Mouse (Mus musculus): ENCODE data around the gene Tnip1.

The Tnip1 gene

DNA sequence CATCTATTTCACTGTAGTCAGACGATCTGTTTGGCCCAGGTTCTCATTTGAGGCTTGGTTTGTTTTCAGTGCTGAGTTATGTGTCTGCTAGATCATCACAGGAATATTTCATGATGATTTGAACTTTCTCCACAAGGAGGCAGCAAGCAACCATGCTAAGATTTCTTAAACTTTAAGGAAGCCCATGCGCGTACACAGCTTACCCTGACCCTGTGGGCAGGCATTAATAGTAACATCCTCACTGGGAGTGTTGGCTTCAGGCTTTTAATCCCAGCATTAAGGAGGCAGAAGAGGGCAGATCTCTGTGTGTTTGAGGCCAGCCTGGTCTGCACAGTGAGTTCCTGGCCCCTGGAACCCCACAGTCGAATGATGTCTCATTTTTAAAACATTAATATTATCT, 83.3 kb downstream of the Tnip1 start:
- DNase-seq (ENCODE audit: low spot score in 2 of 2): peak in 1 of 2 experiments; percentile 36

DNA sequence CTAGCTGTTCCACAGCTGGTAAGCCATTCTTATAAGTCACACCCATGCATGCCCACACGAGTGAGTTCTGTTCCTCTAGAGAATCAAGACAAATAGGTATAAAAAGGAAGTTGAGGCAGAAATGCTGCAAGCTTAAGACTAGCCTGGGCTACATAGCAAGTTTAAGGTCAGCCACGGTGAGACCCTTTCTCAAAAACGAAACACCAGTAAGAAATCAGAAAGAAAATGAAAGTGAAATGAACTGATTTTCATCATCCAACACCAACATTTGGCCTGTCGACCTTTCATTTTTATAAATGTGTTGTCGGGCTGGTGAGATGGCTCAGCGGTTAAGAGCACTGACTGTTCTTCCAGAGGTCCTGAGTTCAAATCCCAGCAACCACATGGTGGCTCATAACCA, 83.8 kb downstream of the Tnip1 start:
- DNase-seq (ENCODE audit: low spot score in 2 of 2): no peak

DNA sequence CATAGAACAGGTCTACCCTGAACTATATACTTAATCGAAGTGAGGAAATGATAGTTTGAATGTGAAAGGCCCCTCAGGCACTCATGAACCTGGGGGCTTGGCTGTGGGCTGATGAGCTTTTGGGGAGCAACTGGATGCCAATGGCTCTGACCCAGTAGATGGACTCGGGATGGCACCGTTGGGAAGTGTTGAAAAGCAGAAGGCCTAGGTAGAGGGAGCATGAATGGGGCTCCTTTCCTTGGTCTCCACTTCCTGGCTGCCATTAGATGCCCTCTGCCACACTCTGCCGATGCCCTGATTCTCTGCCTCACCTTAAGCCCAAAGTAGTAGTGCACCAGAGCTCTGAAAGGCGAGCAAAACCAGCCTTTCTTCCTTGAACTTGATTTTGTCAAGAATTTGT, 86.7 kb downstream of the Tnip1 start:
- no peak for DNase-seq (ENCODE audit: low spot score in 2 of 2)

DNA sequence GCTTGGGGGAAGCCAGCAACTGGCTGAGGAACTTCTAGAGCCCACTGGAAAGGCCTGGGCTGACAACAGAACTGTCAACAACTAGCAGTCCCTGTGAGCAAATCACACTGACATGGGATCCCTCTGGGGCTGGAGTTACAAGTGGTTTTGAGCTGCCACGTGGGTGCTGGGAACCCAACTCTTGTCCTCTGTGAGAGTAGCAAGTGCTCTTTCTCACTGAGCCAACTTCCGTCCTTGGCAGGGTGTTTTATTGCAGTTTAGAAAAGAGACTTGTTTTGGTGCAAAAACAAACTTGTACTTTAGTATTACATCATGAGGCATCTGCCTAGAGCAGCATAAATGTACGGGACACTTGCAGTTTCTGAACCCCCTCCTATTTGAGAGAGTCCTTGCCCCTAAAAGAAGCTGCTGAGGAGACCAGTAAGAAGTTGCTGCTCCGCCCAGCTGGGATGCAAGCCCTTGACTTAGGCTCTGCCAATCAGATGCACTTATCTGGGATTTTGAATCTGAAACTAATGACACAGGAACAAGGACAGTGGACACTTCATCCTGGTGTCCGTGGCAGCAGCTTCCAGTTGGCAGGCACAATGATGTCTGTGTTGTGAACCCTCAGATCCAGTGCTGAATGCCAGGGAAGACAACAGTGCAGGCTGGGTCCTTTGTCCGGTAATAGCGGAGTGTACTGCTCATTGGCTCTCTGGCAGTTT, 90.7 kb downstream of the Tnip1 start:
- no peak for DNase-seq (ENCODE audit: low spot score in 2 of 2)

DNA sequence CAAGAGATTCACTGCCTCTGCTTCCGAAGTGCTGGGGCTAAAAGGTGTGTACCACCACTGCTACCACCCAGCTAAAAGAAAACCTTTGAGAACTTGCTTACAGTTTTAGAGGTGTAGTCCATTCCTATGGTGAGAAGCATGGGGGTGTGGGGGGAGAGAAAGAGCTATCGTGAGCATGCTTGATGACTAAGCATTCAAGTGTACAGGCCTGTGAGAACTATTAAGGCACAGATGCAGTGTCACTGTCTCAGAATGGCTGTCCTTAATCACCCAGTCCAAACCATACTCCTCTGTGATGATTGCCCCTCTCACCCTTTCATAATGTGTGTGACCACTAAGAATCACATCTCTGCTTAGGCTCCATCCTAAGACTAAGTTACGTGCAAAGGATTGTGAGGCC, 93.4 kb downstream of the Tnip1 start:
- DNase-seq (ENCODE audit: low spot score in 2 of 2): no peak

DNA sequence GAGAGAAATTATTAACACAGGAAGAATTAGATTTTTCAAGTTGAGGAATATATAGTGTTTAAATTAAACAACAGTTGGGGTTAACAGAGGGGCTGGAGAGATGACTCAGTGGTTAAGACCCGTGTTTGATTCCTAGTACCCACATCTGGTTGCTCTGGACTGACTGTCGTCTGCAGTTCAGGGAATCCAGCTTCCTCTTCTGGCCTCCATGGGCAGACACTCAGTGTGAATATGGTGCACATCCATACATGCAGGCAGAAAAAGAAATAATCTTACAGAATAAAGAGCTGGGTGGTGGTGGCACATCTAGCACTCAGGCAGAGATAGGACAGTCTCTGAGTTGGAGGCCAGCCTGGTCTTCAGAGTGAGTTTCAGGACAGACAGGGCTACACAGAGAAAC, 94.3 kb downstream of the Tnip1 start:
- DNase-seq (ENCODE audit: low spot score in 2 of 2): no peak

DNA sequence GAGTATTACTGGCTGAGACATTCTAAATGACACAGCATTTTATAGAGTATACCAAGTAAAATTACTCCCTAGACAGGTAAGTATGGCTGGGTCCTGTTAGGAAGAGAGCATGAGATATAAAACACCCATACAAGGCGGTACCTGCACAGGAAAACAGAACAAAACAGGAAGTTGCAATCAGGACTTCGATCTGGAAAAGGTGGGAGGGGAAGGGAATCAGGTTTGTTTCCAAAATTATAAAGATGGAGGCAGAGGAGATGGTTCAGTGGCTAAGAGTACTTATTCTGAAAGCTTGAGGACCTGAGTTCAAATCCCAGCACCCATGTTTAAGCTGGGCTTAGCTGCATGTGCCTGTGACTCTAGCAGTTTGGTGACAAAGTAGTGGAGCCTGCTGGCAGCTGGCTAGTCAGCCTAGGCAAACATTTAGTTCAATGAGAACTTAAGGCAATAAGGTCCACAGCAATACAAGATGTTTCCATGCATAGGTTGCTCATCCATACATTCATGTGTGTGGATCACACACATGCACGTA, 94.7 kb downstream of the Tnip1 start:
- DNase-seq (ENCODE audit: low spot score in 2 of 2): no peak

DNA sequence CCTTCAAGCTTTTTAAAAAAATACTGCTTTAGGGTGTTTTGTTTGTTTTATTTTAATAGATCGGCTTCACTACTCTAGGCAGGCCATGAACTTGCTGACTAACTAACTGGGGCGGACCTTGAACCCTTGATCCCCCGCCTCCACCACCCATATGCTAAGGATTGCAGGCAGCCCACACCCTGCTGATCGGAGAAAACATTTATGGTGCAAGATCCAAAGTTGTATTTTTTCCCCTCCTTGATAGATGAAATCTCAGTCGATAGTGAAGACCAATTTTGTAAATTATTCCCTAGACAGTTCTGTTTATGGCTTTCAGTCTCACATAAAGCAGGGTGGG, 95.7 kb downstream of the Tnip1 start:
- peak in 1 of 2 experiments; percentile 25 for DNase-seq (ENCODE audit: low spot score in 2 of 2)

DNA sequence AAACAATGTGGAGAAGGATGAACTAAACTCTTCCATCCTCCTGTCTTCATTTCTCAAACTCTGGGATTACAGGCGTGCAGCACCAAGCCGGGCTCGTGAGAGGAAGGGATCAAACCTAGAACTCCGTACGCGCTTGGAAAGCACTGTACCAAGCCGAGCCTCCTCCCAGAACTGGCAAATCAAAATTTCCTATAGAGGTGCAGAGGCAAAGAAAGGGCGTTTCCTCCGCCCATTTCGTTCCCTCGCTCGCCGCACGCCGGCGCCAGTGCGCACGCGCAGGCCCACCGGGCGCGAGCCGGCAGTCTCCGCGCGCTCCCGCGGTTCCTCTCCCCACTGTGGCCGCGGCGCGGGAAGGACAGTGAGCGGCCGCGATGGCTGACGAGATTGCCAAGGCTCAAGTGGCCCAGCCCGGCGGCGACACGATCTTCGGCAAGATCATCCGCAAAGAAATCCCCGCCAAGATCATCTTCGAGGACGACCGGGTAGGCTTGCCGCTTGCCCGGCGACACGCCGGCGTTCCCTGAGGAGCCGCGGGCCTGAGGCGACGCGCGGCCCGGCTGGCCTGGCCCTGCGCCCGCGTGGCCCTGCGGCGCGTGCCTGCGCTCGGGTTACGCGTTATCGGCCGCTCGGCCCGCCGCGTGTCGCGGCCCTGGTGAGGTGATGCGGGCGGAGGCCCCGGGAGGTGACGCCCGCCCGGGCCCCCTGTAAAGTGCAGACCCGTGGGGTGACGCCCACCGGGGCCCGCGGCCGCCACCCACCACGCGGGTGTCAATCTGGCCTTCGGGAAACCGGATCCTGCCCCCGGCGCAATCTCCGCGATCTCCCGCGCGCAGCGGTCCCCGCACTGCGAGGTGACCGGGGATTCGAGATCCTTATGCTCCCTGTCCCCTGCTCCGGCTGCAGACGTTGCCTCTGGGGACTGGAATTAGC, 96.3 kb downstream of the Tnip1 start, which contains the start of gene Hint1:
Gene Hint1 (plus strand): TSS at position 265 of the 930 bp plus-strand sequence.
- DNase-seq (ENCODE audit: low spot score in 2 of 2): peak; percentile 86 to 90

DNA sequence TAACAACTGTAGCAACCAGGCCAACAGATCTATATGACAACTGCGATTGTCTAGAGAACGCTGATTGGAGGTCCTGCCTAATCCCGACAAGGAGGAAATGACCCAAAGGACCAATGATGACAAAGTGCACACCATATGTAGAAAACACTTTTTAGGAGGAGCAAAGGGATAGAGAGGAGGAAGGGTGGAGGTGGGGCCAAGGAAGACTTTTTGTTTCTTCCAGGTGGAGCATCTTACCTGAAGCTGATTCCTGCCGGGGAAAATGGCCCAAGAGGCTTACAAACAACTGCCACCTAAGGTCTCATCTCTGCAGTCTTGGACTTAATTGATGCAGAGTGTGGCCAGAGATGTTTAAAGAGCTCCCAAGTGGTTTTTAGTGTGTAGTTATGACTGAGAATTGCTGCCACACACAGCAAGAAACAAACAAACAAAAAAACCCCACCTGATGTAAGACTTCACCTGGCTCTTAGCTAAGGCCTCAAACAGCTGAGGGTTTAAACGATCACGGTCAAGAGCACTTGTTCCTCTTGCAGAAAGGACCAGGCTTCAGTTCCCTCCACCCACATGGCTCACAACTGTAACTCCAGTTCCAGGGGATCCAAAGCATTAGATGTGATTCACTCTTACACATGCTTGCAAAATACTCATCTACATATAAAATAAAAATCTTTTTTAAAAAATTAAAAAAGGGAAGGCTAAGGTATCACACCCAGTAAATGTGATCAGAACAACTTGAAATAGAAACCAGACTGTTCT, 97.2 kb downstream of the Tnip1 start:
- no peak for DNase-seq (ENCODE audit: low spot score in 2 of 2)

DNA sequence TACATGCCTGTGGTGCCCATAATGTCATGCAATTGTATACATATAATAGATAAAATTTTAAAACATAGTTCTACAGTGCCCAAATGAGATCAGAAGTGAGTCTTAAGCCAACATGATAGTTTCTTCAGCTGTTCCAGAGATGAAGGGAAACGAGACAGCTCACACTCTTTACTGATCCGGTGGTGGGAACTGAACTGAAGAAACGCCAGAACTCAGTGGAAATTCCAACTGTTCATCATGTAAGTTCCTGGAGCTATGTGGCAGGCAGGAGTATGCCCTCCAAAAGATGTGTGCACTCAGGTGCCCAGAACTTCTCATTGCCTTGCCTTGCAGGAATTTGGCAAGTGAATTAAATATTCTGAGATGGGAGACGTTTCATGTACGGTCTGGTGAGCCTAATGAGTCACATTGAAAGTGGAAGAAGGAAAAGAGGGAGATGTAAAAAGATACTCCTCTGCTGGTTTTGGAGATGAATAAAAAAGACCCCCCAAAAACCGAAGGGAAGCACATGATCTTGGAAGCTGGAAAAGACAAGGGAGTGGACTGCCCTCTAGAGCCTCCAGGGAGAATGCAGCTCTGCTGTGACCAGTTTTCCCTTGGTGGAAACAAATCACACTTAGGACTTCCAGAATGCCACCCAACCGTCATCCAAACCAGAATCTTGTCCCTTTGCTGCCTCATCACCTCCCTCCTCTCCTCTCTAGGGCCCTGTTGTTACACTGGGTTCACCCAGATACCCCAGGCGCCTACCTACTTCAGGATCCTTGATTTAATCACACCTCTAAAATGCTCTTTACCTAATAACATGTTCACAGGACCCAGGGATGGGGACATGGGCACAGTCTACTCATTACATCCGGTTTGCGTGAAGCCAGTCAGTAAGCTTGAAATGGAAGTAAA, 99.8 kb downstream of the Tnip1 start:
- peak in 1 of 2 experiments; percentile 36 for DNase-seq (ENCODE audit: low spot score in 2 of 2)

DNA sequence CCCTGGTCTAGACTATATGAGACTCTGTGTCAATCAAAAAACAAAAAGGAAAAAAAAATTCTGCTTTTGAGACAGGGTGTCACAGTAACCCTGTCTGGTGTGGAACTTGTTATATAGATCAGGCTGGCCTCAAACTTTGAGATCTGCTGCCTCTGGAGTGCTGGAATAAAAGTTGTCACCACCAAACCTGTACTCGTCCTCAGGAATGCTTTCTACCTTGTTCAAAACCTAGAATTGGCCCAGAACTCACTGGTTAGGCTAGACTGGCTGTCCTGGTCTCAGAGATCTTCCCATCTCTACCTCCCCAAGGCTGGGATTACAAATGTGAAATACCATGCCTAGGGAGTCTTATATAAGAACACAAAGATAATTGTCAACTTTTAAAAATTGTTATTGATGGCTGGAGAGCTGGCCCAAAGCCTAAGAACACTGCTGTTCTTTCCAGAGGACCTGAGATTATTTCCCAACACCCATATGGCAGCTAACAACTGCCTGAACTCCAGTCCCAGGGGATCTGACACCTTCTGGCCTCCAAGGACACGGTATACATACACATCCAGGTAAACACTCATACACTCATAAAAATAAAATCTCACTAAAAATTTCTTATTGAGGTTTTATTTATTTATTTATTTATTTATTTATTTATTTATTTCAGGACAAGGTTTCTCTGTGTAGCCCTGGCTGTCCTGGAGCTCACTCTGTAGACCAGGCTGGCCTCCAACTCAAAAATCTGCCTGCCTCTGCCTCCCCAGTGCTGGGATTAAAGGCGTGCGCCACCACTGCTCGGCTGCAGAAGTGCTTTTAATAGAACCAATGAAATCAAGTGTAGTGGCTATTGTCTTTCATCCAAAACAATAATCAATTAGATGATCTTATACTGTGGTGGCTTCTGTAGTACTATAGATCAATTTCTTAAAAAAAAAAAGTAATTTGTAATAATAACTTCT, 101.0 kb downstream of the Tnip1 start:
- DNase-seq (ENCODE audit: low spot score in 2 of 2): no peak
